Mouse (Mus musculus) limb, embryonic 12.5 days (tissue): Measurements from ENCODE around the gene Gm6525. TPM values are rescaled to one million over a fixed set of nuclear protein-coding genes. Genes with fewer than 3 reads are reported as not detected.

Experiments used
- ATAC-seq: fragments of 200-750 bp; cut with Nextera tagmentation; 2 replicates; pipeline ENCODE4 v1.8.0; 2017; ENCODE audit warnings: low read depth, moderate TSS enrichment; ENCODE audit not compliant: insufficient number of reproducible peaks, insufficient read depth, low FRiP score, low TSS enrichment
- H3K27ac ChIP-seq: fragments of 300-500 bp; sonication (generic); 2 replicates; pipeline ENCODE4 v1.5.1; 2016; ENCODE audit warnings: mild to moderate bottlenecking, moderate library complexity
- H3K27me3 ChIP-seq: fragments of 300-500 bp; sonication (generic); 2 replicates; pipeline ENCODE4 v1.6.1; 2016; ENCODE audit warnings: mild to moderate bottlenecking, moderate library complexity
- H3K36me3 ChIP-seq: fragments of 300-500 bp; sonication (generic); 2 replicates; pipeline ENCODE4 v1.6.1; 2016; ENCODE audit warnings: mild to moderate bottlenecking, moderate library complexity
- H3K4me1 ChIP-seq: fragments of 300-500 bp; sonication (generic); replicated peaks from 2 replicates; pipeline ENCODE4 v1.6.1; 2016
- H3K4me2 ChIP-seq: fragments of 300-500 bp; sonication (generic); 2 replicates; pipeline ENCODE4 v1.6.1; 2016; ENCODE audit warnings: mild to moderate bottlenecking, moderate library complexity
- H3K4me3 ChIP-seq: fragments of 300-500 bp; sonication (generic); replicated peaks from 2 replicates; pipeline ENCODE4 v1.5.1; 2016; ENCODE audit warnings: mild to moderate bottlenecking
- H3K9ac ChIP-seq: fragments of 300-500 bp; sonication (generic); replicated peaks from 2 replicates; pipeline ENCODE4 v1.6.1; 2016; ENCODE audit warnings: mild to moderate bottlenecking, moderate library complexity
- H3K9me3 ChIP-seq: fragments of 300-500 bp; sonication (generic); 2 replicates; pipeline ENCODE4 v1.6.1; 2016; ENCODE audit warnings: mild to moderate bottlenecking, moderate library complexity
- WGBS: fragments of 180-500 bp; shearing (Covaris S2); methylation state at CpG from one replicate; pipeline ENCODE4 v1.1.7; 2016; 5-methylcytosine and 5-hydroxymethylcytosine counted together
- polyA plus RNA-seq: library from polyadenylated mRNA; unstranded; fragments of >200 nt; fragmentation: Nextera tagmentation; extraction: Ambion mirVana; gene quantifications from 2 replicates; pipeline ENCODE4 v1.2.1, GENCODE M21; 2016

Gm6525 gene
- 0.35 and 0.88 TPM in 2 replicates for polyA plus RNA-seq

GRCm38 (mm10) chr3:84173581-84174154 is at the start of gene Gm6525:
Gene Gm6525 (plus strand): TSS chr3:84174104.
- Histone ChIP-seq H3K9ac (no peak within 1 kb of the TSS), H3K27ac (no peak within 1 kb of the TSS), H3K4me3 (no peak within 1 kb of the TSS), H3K4me1 (no peaks in the 10 kb centered on the region), H3K36me3 (no peaks in the 10 kb centered on the region), H3K27me3 (no peaks in the 10 kb centered on the region), H3K4me2 (no peak within 1 kb of the TSS), H3K9me3 (no peaks in the 10 kb centered on the region)
- 64% methylated on average over 11 of the region's 11 CpGs for WGBS
- no peak for ATAC-seq

- Histone ChIP-seq H3K9me3 (no peaks in the 10 kb centered on the region), H3K4me2 (no peak overlapping the region), H3K27ac (no peak overlapping the region), H3K4me1 (peaks cover 38% of the 10 kb centered on the region), H3K4me3 (no peak overlapping the region), H3K9ac (no peak overlapping the region), H3K27me3 (no peaks in the 10 kb centered on the region), H3K36me3 (no peaks in the 10 kb centered on the region)
- WGBS, result 74% methylated on average over 6 of the region's 6 CpGs
- no peak for ATAC-seq
Measured at GRCm38 (mm10) chr3:84125704-84126289, 48.1 kb upstream of the Gm6525 start.

GRCm38 (mm10) chr3:84126721-84127120 is 47.2 kb upstream of the Gm6525 start:
- no peaks in the 10 kb centered on the region for H3K36me3 ChIP-seq
- no peaks in the 10 kb centered on the region for H3K9me3 ChIP-seq
- no peak overlapping the region for H3K9ac ChIP-seq
- WGBS, result 83% methylated on average over 3 of the region's 3 CpGs
- ATAC-seq, result no peak
- H3K4me3 ChIP-seq, result no peak overlapping the region
- H3K27ac ChIP-seq, result no peak overlapping the region
- H3K4me1 ChIP-seq, result peaks cover 47% of the 10 kb centered on the region
- no peak overlapping the region for H3K4me2 ChIP-seq
- no peaks in the 10 kb centered on the region for H3K27me3 ChIP-seq

GRCm38 (mm10) chr3:84127431-84127830 is 46.5 kb upstream of the Gm6525 start:
- Histone ChIP-seq H3K9ac (no peak overlapping the region), H3K4me2 (no peak overlapping the region), H3K27ac (no peak overlapping the region), H3K4me3 (no peak overlapping the region), H3K27me3 (no peaks in the 10 kb centered on the region), H3K36me3 (no peaks in the 10 kb centered on the region), H3K4me1 (peaks cover 47% of the 10 kb centered on the region), H3K9me3 (no peaks in the 10 kb centered on the region)
- 71% methylated on average over 2 of the region's 2 CpGs for WGBS
- ATAC-seq, result no peak

- Histone ChIP-seq H3K9me3 (no peaks in the 10 kb centered on the region), H3K4me1 (peaks cover 63% of the 10 kb centered on the region), H3K27ac (peak overlapping the region; percentile 91), H3K4me3 (no peak overlapping the region), H3K36me3 (no peaks in the 10 kb centered on the region), H3K4me2 (peak overlapping the region; percentile 30), H3K9ac (no peak overlapping the region), H3K27me3 (no peaks in the 10 kb centered on the region)
- 22% methylated on average over 11 of the region's 11 CpGs for WGBS
- ATAC-seq, result peak; percentile 86
Measured at GRCm38 (mm10) chr3:84128871-84129870, 44.7 kb upstream of the Gm6525 start.

GRCm38 (mm10) chr3:84130776-84131175 is 43.1 kb upstream of the Gm6525 start:
- WGBS, result 54% methylated on average over 5 of the region's 5 CpGs
- no peak overlapping the region for H3K27ac ChIP-seq

GRCm38 (mm10) chr3:84131369-84131768 is 42.5 kb upstream of the Gm6525 start:
- peaks cover 64% of the 10 kb centered on the region for H3K4me1 ChIP-seq
- no peaks in the 10 kb centered on the region for H3K9me3 ChIP-seq
- no peak overlapping the region for H3K27ac ChIP-seq
- H3K4me2 ChIP-seq, result no peak overlapping the region
- no peaks in the 10 kb centered on the region for H3K27me3 ChIP-seq
- no peak overlapping the region for H3K4me3 ChIP-seq
- H3K9ac ChIP-seq, result no peak overlapping the region
- no peaks in the 10 kb centered on the region for H3K36me3 ChIP-seq
- 85% methylated on average over 3 of the region's 3 CpGs for WGBS
- ATAC-seq, result no peak

More at GRCm38 (mm10) chr3:84130776-84131175, 43.1 kb upstream of the Gm6525 start:
- no peaks in the 10 kb centered on the region for H3K9me3 ChIP-seq
- H3K36me3 ChIP-seq, result no peaks in the 10 kb centered on the region
- H3K4me2 ChIP-seq, result no peak overlapping the region
- no peak overlapping the region for H3K9ac ChIP-seq
- ATAC-seq, result no peak
- H3K27me3 ChIP-seq, result no peaks in the 10 kb centered on the region
- peaks cover 62% of the 10 kb centered on the region for H3K4me1 ChIP-seq
- no peak overlapping the region for H3K4me3 ChIP-seq

GRCm38 (mm10) chr3:84135387-84135786 is 38.5 kb upstream of the Gm6525 start:
- WGBS, result 31% methylated on average over 9 of the region's 9 CpGs
- no peak overlapping the region for H3K9ac ChIP-seq
- no peak for ATAC-seq
- peaks cover 51% of the 10 kb centered on the region for H3K4me1 ChIP-seq
- H3K4me3 ChIP-seq, result no peak overlapping the region
- no peaks in the 10 kb centered on the region for H3K27me3 ChIP-seq
- no peaks in the 10 kb centered on the region for H3K36me3 ChIP-seq
- H3K27ac ChIP-seq, result 0 out of 2 replicates have a peak overlapping the region, but pooled peaks have one; percentile 17
- H3K4me2 ChIP-seq, result no peak overlapping the region
- no peaks in the 10 kb centered on the region for H3K9me3 ChIP-seq

- no peak overlapping the region for H3K4me3 ChIP-seq
Measured at GRCm38 (mm10) chr3:84135933-84136332, 38.0 kb upstream of the Gm6525 start.

GRCm38 (mm10) chr3:84136509-84136908 is 37.4 kb upstream of the Gm6525 start:
- Histone ChIP-seq H3K36me3 (no peaks in the 10 kb centered on the region), H3K9me3 (no peaks in the 10 kb centered on the region), H3K4me3 (no peak overlapping the region), H3K4me1 (peaks cover 51% of the 10 kb centered on the region), H3K27ac (no peak overlapping the region), H3K4me2 (no peak overlapping the region), H3K9ac (no peak overlapping the region), H3K27me3 (no peaks in the 10 kb centered on the region)
- ATAC-seq, result no peak
- WGBS, result 75% methylated on average over 7 of the region's 7 CpGs

More at GRCm38 (mm10) chr3:84135933-84136332, 38.0 kb upstream of the Gm6525 start:
- no peak overlapping the region for H3K4me2 ChIP-seq
- no peaks in the 10 kb centered on the region for H3K9me3 ChIP-seq
- 0 out of 2 replicates have a peak overlapping the region, but pooled peaks have one; percentile 17 for H3K27ac ChIP-seq
- H3K36me3 ChIP-seq, result no peaks in the 10 kb centered on the region
- peaks cover 52% of the 10 kb centered on the region for H3K4me1 ChIP-seq
- no peak for ATAC-seq
- 58% methylated on average over 6 of the region's 6 CpGs for WGBS
- no peak overlapping the region for H3K9ac ChIP-seq
- no peaks in the 10 kb centered on the region for H3K27me3 ChIP-seq

- Histone ChIP-seq H3K36me3 (no peaks in the 10 kb centered on the region), H3K4me2 (no peak overlapping the region), H3K4me1 (peaks cover 26% of the 10 kb centered on the region), H3K9ac (no peak overlapping the region), H3K27ac (peak overlapping the region; percentile 62), H3K27me3 (no peaks in the 10 kb centered on the region), H3K4me3 (no peak overlapping the region), H3K9me3 (no peaks in the 10 kb centered on the region)
- ATAC-seq, result peak; percentile 66; the same call in 1 of the 2 replicates
- 14% methylated on average over 7 of the region's 7 CpGs for WGBS
Measured at GRCm38 (mm10) chr3:84140947-84141346, 33.0 kb upstream of the Gm6525 start.
